Comparison of ENCODE assay signal across 18 mouse cellular contexts in genomic region chr2:128467490-128468245, GRCm38 (mm10).
A peak's percentile ranks its signal among the peaks of the same experiment; 100 is the strongest.
DNase-seq lines count a peak whose midpoint lies in the region; ATAC-seq lines count a peak whose summit lies in the region.
"Had no signal": no experiment of that assay in that cellular context is flagged by ENCODE, and none has a peak within 500 bp of the region (broad histone marks: within the 10 kb centered on the region; RNA-seq: fewer than 3 reads in every experiment).

No protein-coding gene starts in this region.

- DNase-seq in heart, embryonic 10.5 days (ENCODE audit: low spot score): peak; percentile 66
- no peak for DNase-seq in heart, postnatal 10 days
- DNase-seq in Muller cell, postnatal 12 days (ENCODE audit: inconsistent ontology term): peak; percentile 14
- peak; percentile 26 to 37 for DNase-seq in monocyte, adult 2 months (ENCODE audit: low read depth in 1 of 2, low spot score in 2 of 2)
- no peak for DNase-seq in cerebellum, adult 9-11 months
- no peak for DNase-seq in cerebellum, adult 9-10 months
- DNase-seq: cerebellum, adult 2 months; embryo, embryonic 11 days; heart, postnatal 4 days; kidney, adult 9 months; kidney, postnatal 4 days; lung, embryonic 14.5 days had no signal

- intact Hi-C loops in heart, postnatal 10 days (cut with DNase I): no loop called here

- ATAC-seq in common myeloid progenitor, adult 5-6 weeks (replicated peaks; ENCODE audit: low read depth, poor library complexity, severe bottlenecking): peak; percentile 50
- ATAC-seq in neural tube, embryonic 15.5 days (ENCODE audit: low FRiP score): no peak
- ATAC-seq: Patski had no signal

- no peak overlapping the region for H3K4me2 ChIP-seq in neural tube, embryonic 15.5 days
- H3K4me2 ChIP-seq: limb, embryonic 15.5 days; lung, embryonic 14.5 days; midbrain, embryonic 12.5 days; stomach, embryonic 15.5 days had no signal

- no peak overlapping the region for H3K4me3 ChIP-seq in heart, embryonic 10.5 days
- H3K4me3 ChIP-seq in neural tube, embryonic 15.5 days (replicated peaks): no peak overlapping the region
- H3K4me3 ChIP-seq: limb, embryonic 15.5 days; midbrain, embryonic 12.5 days; stomach, embryonic 15.5 days had no signal

- H3K27me3 ChIP-seq in heart, embryonic 10.5 days (ENCODE audit: insufficient read depth, poor library complexity, severe bottlenecking): no peaks in the 10 kb centered on the region
- H3K27me3 ChIP-seq in neural tube, embryonic 15.5 days (replicated peaks): no peaks in the 10 kb centered on the region
- H3K27me3 ChIP-seq: limb, embryonic 15.5 days; midbrain, embryonic 12.5 days; Patski; stomach, embryonic 15.5 days had no signal

- no peak overlapping the region for H3K27ac ChIP-seq in heart, embryonic 10.5 days
- no peak overlapping the region for H3K27ac ChIP-seq in neural tube, embryonic 15.5 days (replicated peaks)
- H3K27ac ChIP-seq: limb, embryonic 15.5 days; midbrain, embryonic 12.5 days; stomach, embryonic 15.5 days had no signal

- H3K9me3 ChIP-seq in heart, embryonic 10.5 days: no peaks in the 10 kb centered on the region
- no peaks in the 10 kb centered on the region for H3K9me3 ChIP-seq in neural tube, embryonic 15.5 days (replicated peaks)
- H3K9me3 ChIP-seq: limb, embryonic 15.5 days; midbrain, embryonic 12.5 days; stomach, embryonic 15.5 days had no signal

- peaks cover 13% of the 10 kb centered on the region for H3K4me1 ChIP-seq in heart, embryonic 10.5 days
- H3K4me1 ChIP-seq in neural tube, embryonic 15.5 days: peaks cover 5% of the 10 kb centered on the region; the same call in 1 of the 2 replicates
- H3K4me1 ChIP-seq: midbrain, embryonic 12.5 days had no signal

- H3K36me3 ChIP-seq in heart, embryonic 10.5 days: no peaks in the 10 kb centered on the region
- H3K36me3 ChIP-seq in neural tube, embryonic 15.5 days: no peaks in the 10 kb centered on the region
- H3K36me3 ChIP-seq: limb, embryonic 15.5 days; midbrain, embryonic 12.5 days; stomach, embryonic 15.5 days had no signal

- H3K9ac ChIP-seq in neural tube, embryonic 15.5 days (replicated peaks): no peak overlapping the region
- H3K9ac ChIP-seq: limb, embryonic 15.5 days; lung, embryonic 14.5 days; midbrain, embryonic 12.5 days; stomach, embryonic 15.5 days had no signal

- 84% methylated on average over 8 of the region's 8 CpGs for WGBS in heart, embryonic 10.5 days
- WGBS in neural tube, embryonic 15.5 days: 91% methylated on average over 8 of the region's 8 CpGs

Comparison
In these comparisons a context has a peak if more than half of its experiments do, and no peak if none do; other contexts are left out.
1. DNase-seq: peak in heart, embryonic 10.5 days (single experiment), Muller cell, postnatal 12 days (single experiment) and monocyte, adult 2 months (2 of 2); none in heart, postnatal 10 days (0 of 2), cerebellum, adult 9-11 months (single experiment) and cerebellum, adult 9-10 months (single experiment).